Mouse (Mus musculus) monocyte, adult 5-6 weeks (primary cell): Measurements from ENCODE around the gene Hsd3b6. TPM values are rescaled to one million over a fixed set of nuclear protein-coding genes. Genes with fewer than 3 reads are reported as not detected.
"Not testable (repeated sequence)": the region's sequence is repeated elsewhere in the genome, so short reads cannot be mapped to it uniquely, and the experiment has no call there.

ENCODE experiments used
- ATAC-seq: fragments of 153-309, 156-312 bp; replicated peaks from 2 replicates; pipeline ENCODE4 v1.8.0; 2017; ENCODE audit warnings: mild to moderate bottlenecking; ENCODE audit not compliant: low TSS enrichment, insufficient number of reproducible peaks, severe bottlenecking, poor library complexity, low FRiP score
- total RNA-seq: library from RNA; stranded (forward); fragments of 200-1000, 200-491, 200-594 nt; gene quantifications from 3 replicates; pipeline ENCODE4 v1.2.3, GENCODE M21; 2017

Gene Hsd3b6
- not detected in 3 replicates for total RNA-seq

GRCm38 (mm10) chr3:98814101-98814670, at the start of gene Hsd3b6:
TSS of gene Hsd3b6 (minus strand) at chr3:98814443.
- ATAC-seq: no peak

- no peak for ATAC-seq
These were observed 48.6 kb upstream of the Hsd3b6 start for GRCm38 (mm10) chr3:98862800-98863199.

- ATAC-seq: no peak
These were observed 45.3 kb upstream of the Hsd3b6 start, which contains the start of gene Hsd3b1 for GRCm38 (mm10) chr3:98859576-98859975. TSS of gene Hsd3b1 (minus strand) at chr3:98859794.

- no peak for ATAC-seq
These were observed 43.8 kb upstream of the Hsd3b6 start for GRCm38 (mm10) chr3:98858051-98858450.

- no peak for ATAC-seq
These were observed 42.6 kb upstream of the Hsd3b6 start for GRCm38 (mm10) chr3:98856892-98857291.

GRCm38 (mm10) chr3:98855160-98855559, 40.9 kb upstream of the Hsd3b6 start:
- no peak for ATAC-seq

GRCm38 (mm10) chr3:98853685-98854084, 39.4 kb upstream of the Hsd3b6 start:
- ATAC-seq: no peak

- ATAC-seq: no peak
These were observed 38.8 kb upstream of the Hsd3b6 start for GRCm38 (mm10) chr3:98853051-98853450.

GRCm38 (mm10) chr3:98852631-98853030, 38.4 kb upstream of the Hsd3b6 start:
- ATAC-seq: no peak

- no peak for ATAC-seq
These were observed 37.6 kb upstream of the Hsd3b6 start for GRCm38 (mm10) chr3:98851853-98852252.

GRCm38 (mm10) chr3:98850262-98850661, 36.0 kb upstream of the Hsd3b6 start:
- no peak for ATAC-seq

- ATAC-seq: no peak
These were observed 34.7 kb upstream of the Hsd3b6 start for GRCm38 (mm10) chr3:98848898-98849297.

GRCm38 (mm10) chr3:98812653-98813052, 1.6 kb downstream of the Hsd3b6 start:
- ATAC-seq: not testable (repeated sequence)

- ATAC-seq: not testable (repeated sequence)
These were observed 9.2 kb downstream of the Hsd3b6 start for GRCm38 (mm10) chr3:98805032-98805431.

GRCm38 (mm10) chr3:98786551-98786950, 27.7 kb downstream of the Hsd3b6 start:
- ATAC-seq: no peak

- ATAC-seq: no peak
These were observed 31.9 kb downstream of the Hsd3b6 start for GRCm38 (mm10) chr3:98782181-98782868.

- no peak for ATAC-seq
These were observed 33.3 kb downstream of the Hsd3b6 start for GRCm38 (mm10) chr3:98780921-98781320.

- no peak for ATAC-seq
These were observed 50.1 kb downstream of the Hsd3b6 start for GRCm38 (mm10) chr3:98764155-98764554.

GRCm38 (mm10) chr3:98756836-98757235, 57.4 kb downstream of the Hsd3b6 start:
- ATAC-seq: no peak
